In the genomic region with DNA sequence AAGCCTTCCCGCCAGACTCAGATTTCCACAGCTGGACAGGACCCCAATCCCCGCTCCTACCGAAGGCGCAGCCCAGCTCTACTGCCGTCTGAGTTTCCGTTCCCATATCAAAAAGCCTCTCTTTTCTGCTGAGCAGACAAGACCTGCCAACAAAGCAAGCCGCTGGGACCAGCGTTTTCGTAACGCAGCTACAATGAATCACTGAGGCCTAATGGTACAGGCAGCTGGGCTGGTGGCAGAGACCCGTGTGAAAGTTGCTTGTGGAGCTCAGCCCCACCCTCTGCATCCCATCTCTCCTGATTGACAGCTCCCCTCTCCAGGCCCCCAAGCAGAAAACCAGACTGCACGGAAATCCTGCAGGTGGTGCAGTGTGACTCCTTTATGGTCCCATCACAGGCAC, we compare ENCODE assay signal across 8 mouse cellular contexts. TPM values are rescaled to one million over a fixed set of nuclear protein-coding genes. Genes with fewer than 3 reads are reported as not detected.
DNase-seq lines count a peak whose midpoint lies in the region; ATAC-seq and TF ChIP-seq lines count a peak whose summit lies in the region.

No protein-coding gene starts in this region.

- intact Hi-C loops in gastrocnemius, postnatal 14 days (cut with DNase I; ENCODE audit: low total_unique reads), result no loop called here

- WGBS in midbrain, embryonic 14.5 days, result 26% methylated on average over 12 of the region's 12 CpGs
- WGBS in midbrain, embryonic 15.5 days, result 36% methylated on average over 12 of the region's 12 CpGs
- 49% methylated on average over 12 of the region's 12 CpGs for WGBS in limb, embryonic 10.5 days
- 24% methylated on average over 12 of the region's 12 CpGs for WGBS in stomach, postnatal 0 days

- TF ChIP-seq CTCF in stomach, postnatal 0 days (IDR thresholded peaks at IDR 0.05; ENCODE audit: low read depth), result peak; percentile 22; the same call in 1 of the 2 replicates

- H3K36me3 ChIP-seq in midbrain, embryonic 14.5 days (ENCODE audit: control insufficient read depth, insufficient read depth, low read length), result no peaks in the 10 kb centered on the region
- H3K36me3 ChIP-seq in midbrain, embryonic 15.5 days (replicated peaks), result no peaks in the 10 kb centered on the region
- peaks cover 14% of the 10 kb centered on the region; the same call in 1 of the 2 replicates for H3K36me3 ChIP-seq in limb, embryonic 10.5 days
- no peaks in the 10 kb centered on the region for H3K36me3 ChIP-seq in stomach, postnatal 0 days (ENCODE audit: control insufficient read depth, insufficient read depth, low read length)

- no peak overlapping the region for H3K27ac ChIP-seq in midbrain, embryonic 14.5 days (replicated peaks; ENCODE audit: low read depth, low read length)
- H3K27ac ChIP-seq in midbrain, embryonic 15.5 days, result no peak overlapping the region
- peak overlapping the region; percentile 91 for H3K27ac ChIP-seq in limb, embryonic 10.5 days
- H3K27ac ChIP-seq in stomach, postnatal 0 days (replicated peaks), result peak overlapping the region; percentile 53; the same call in 1 of the 2 replicates

- DNase-seq in midbrain, embryonic 14.5 days, result peak; percentile 30
- DNase-seq in gastrocnemius, postnatal 14 days, result peak; percentile 60
- DNase-seq in limb, embryonic 10.5 days (ENCODE audit: low spot score), result no peak
- DNase-seq in stomach, postnatal 0 days (ENCODE audit: low spot score), result peak; percentile 31
- no peak for DNase-seq in B cell, adult 2 months
- DNase-seq in urinary bladder, postnatal 25 days (ENCODE audit: low spot score), result no peak
- no peak for DNase-seq in right cerebral cortex, postnatal 4 days

- no peak overlapping the region for H3K4me2 ChIP-seq in midbrain, embryonic 14.5 days (ENCODE audit: low read length)
- H3K4me2 ChIP-seq in midbrain, embryonic 15.5 days, result no peak overlapping the region
- H3K4me2 ChIP-seq in stomach, postnatal 0 days (replicated peaks; ENCODE audit: low read depth), result peak overlapping the region; percentile 17; the same call in 1 of the 2 replicates

- no peaks in the 10 kb centered on the region for H3K4me1 ChIP-seq in midbrain, embryonic 14.5 days (ENCODE audit: control insufficient read depth, insufficient read depth, low read length)
- no peaks in the 10 kb centered on the region for H3K4me1 ChIP-seq in midbrain, embryonic 15.5 days
- peaks cover 81% of the 10 kb centered on the region for H3K4me1 ChIP-seq in limb, embryonic 10.5 days
- H3K4me1 ChIP-seq in stomach, postnatal 0 days (replicated peaks; ENCODE audit: control insufficient read depth, insufficient read depth), result peaks cover 4% of the 10 kb centered on the region

- H3K9ac ChIP-seq in midbrain, embryonic 14.5 days (replicated peaks; ENCODE audit: low read length), result no peak overlapping the region
- H3K9ac ChIP-seq in midbrain, embryonic 15.5 days, result no peak overlapping the region
- H3K9ac ChIP-seq in stomach, postnatal 0 days (ENCODE audit: low read length), result no peak overlapping the region

- no peak overlapping the region for H3K4me3 ChIP-seq in midbrain, embryonic 14.5 days (replicated peaks; ENCODE audit: low read depth, low read length)
- H3K4me3 ChIP-seq in midbrain, embryonic 15.5 days, result no peak overlapping the region
- no peak overlapping the region for H3K4me3 ChIP-seq in limb, embryonic 10.5 days
- H3K4me3 ChIP-seq in stomach, postnatal 0 days (ENCODE audit: low read depth, low read length), result no peak overlapping the region

- ATAC-seq in midbrain, embryonic 14.5 days (ENCODE audit: low FRiP score, low TSS enrichment), result no peak
- ATAC-seq in midbrain, embryonic 15.5 days (replicated peaks), result no peak
- peak; percentile 9; the same call in 1 of the 2 replicates for ATAC-seq in stomach, postnatal 0 days (ENCODE audit: low FRiP score, low TSS enrichment)

- no peaks in the 10 kb centered on the region for H3K9me3 ChIP-seq in midbrain, embryonic 14.5 days (ENCODE audit: control insufficient read depth, low read length)
- no peaks in the 10 kb centered on the region for H3K9me3 ChIP-seq in midbrain, embryonic 15.5 days
- H3K9me3 ChIP-seq in limb, embryonic 10.5 days (replicated peaks), result no peaks in the 10 kb centered on the region
- H3K9me3 ChIP-seq in stomach, postnatal 0 days (ENCODE audit: control insufficient read depth, low read length), result no peaks in the 10 kb centered on the region

- no peaks in the 10 kb centered on the region for H3K27me3 ChIP-seq in midbrain, embryonic 14.5 days (ENCODE audit: control insufficient read depth, insufficient read depth, low read length)
- no peaks in the 10 kb centered on the region for H3K27me3 ChIP-seq in midbrain, embryonic 15.5 days (replicated peaks)
- H3K27me3 ChIP-seq in limb, embryonic 10.5 days (ENCODE audit: low read depth, poor library complexity, severe bottlenecking), result no peaks in the 10 kb centered on the region
- H3K27me3 ChIP-seq in stomach, postnatal 0 days (ENCODE audit: control insufficient read depth, insufficient read depth, low read length), result no peaks in the 10 kb centered on the region

- no peak for TF ChIP-seq EP300 in stomach, postnatal 0 days (optimal IDR thresholded peaks at IDR 0.05)

RNA-seq across cellular contexts. Expression of gene Spsb1, which starts 34.0 kb away (rescaled TPM):
- 3.3 and 4.2 TPM in 2 replicates for polyA plus RNA-seq in midbrain, embryonic 14.5 days (2014; fragmentation: Nextera tagmentation; extraction: Ambion mirVana)
- polyA plus RNA-seq in midbrain, embryonic 15.5 days (2015; fragmentation: Nextera tagmentation; extraction: Ambion mirVana), result 4.8 and 5.2 TPM in 2 replicates
- 10 to 100 TPM; 12.9 to 20.1 TPM for total RNA-seq in gastrocnemius, postnatal 14 days (2021)
- polyA plus RNA-seq in limb, embryonic 10.5 days (2016; fragmentation: Nextera tagmentation; extraction: Ambion mirVana), result 13.7 and 18.8 TPM in 2 replicates
- polyA plus RNA-seq in stomach, postnatal 0 days (2015; fragmentation: Nextera tagmentation; extraction: Ambion mirVana), result 10.0 and 13.1 TPM in 2 replicates

Comparison
In these comparisons a context has a peak if more than half of its experiments do, and no peak if none do; other contexts are left out.
1. DNase-seq: peak in midbrain, embryonic 14.5 days (single experiment), gastrocnemius, postnatal 14 days (single experiment) and stomach, postnatal 0 days (single experiment); none in limb, embryonic 10.5 days (single experiment), B cell, adult 2 months (0 of 2), urinary bladder, postnatal 25 days (single experiment) and right cerebral cortex, postnatal 4 days (single experiment).
2. H3K27ac ChIP-seq: peak in limb, embryonic 10.5 days (single experiment) and stomach, postnatal 0 days (single experiment); none in midbrain, embryonic 14.5 days (single experiment) and midbrain, embryonic 15.5 days (single experiment).